Comparison of ENCODE assay signal across 15 mouse cellular contexts in genomic region chr12:31714070-31714469, GRCm38 (mm10). TPM values are rescaled to one million over a fixed set of nuclear protein-coding genes. Genes with fewer than 3 reads are reported as not detected.
DNase-seq lines count a peak whose midpoint lies in the region; ATAC-seq and TF ChIP-seq lines count a peak whose summit lies in the region.
"Had no signal": no experiment of that assay in that cellular context is flagged by ENCODE, and none has a peak within 500 bp of the region (broad histone marks: within the 10 kb centered on the region; RNA-seq: fewer than 3 reads in every experiment).

No protein-coding gene starts in this region.

- H3K27me3 ChIP-seq in forebrain, postnatal 0 days (ENCODE audit: insufficient read depth, low read length), result no peaks in the 10 kb centered on the region
- H3K27me3 ChIP-seq in forebrain, embryonic 13.5 days, result no peaks in the 10 kb centered on the region
- H3K27me3 ChIP-seq in hindbrain, embryonic 13.5 days, result no peaks in the 10 kb centered on the region
- no peaks in the 10 kb centered on the region for H3K27me3 ChIP-seq in midbrain, postnatal 0 days (ENCODE audit: insufficient read depth, low read length)

- ATAC-seq in forebrain, postnatal 0 days, result no peak
- no peak for ATAC-seq in forebrain, embryonic 13.5 days
- peak; percentile 44; the same call in 1 of the 2 replicates for ATAC-seq in hindbrain, embryonic 13.5 days (ENCODE audit: low FRiP score)
- ATAC-seq in midbrain, postnatal 0 days (ENCODE audit: low FRiP score), result no peak
- no peak for ATAC-seq in granulocyte monocyte progenitor cell, adult 5-6 weeks (replicated peaks; ENCODE audit: poor library complexity, severe bottlenecking)
- ATAC-seq: intestine, embryonic 16.5 days; liver, postnatal 0 days had no signal

- 0 out of 2 replicates have a peak overlapping the region, but pooled peaks have one; percentile 74 for H3K27ac ChIP-seq in forebrain, postnatal 0 days (ENCODE audit: low read depth, low read length)
- H3K27ac ChIP-seq in forebrain, embryonic 13.5 days, result no peak overlapping the region
- peak overlapping the region; percentile 99 for H3K27ac ChIP-seq in layer of hippocampus, adult 2 months
- H3K27ac ChIP-seq in hindbrain, embryonic 13.5 days, result peak overlapping the region; percentile 84
- H3K27ac ChIP-seq in midbrain, postnatal 0 days (ENCODE audit: low read depth, low read length), result peak overlapping the region; percentile 86

- no peaks in the 10 kb centered on the region for H3K4me1 ChIP-seq in forebrain, postnatal 0 days (ENCODE audit: insufficient read depth)
- H3K4me1 ChIP-seq in forebrain, embryonic 13.5 days, result peaks cover 5% of the 10 kb centered on the region; the same call in 1 of the 2 replicates
- peaks cover 12% of the 10 kb centered on the region for H3K4me1 ChIP-seq in hindbrain, embryonic 13.5 days (replicated peaks)
- H3K4me1 ChIP-seq in midbrain, postnatal 0 days (ENCODE audit: insufficient read depth, low read length), result no peaks in the 10 kb centered on the region

- no peaks in the 10 kb centered on the region for H3K9me3 ChIP-seq in forebrain, postnatal 0 days (ENCODE audit: low read length)
- no peaks in the 10 kb centered on the region for H3K9me3 ChIP-seq in forebrain, embryonic 13.5 days (replicated peaks)
- H3K9me3 ChIP-seq in hindbrain, embryonic 13.5 days, result no peaks in the 10 kb centered on the region
- no peaks in the 10 kb centered on the region for H3K9me3 ChIP-seq in midbrain, postnatal 0 days (ENCODE audit: low read length)
- H3K9me3 ChIP-seq: G1E had no signal

- peak overlapping the region; percentile 47 for H3K4me2 ChIP-seq in forebrain, postnatal 0 days (ENCODE audit: low read depth)
- H3K4me2 ChIP-seq in forebrain, embryonic 13.5 days, result no peak overlapping the region
- H3K4me2 ChIP-seq in hindbrain, embryonic 13.5 days, result peak overlapping the region; percentile 47
- H3K4me2 ChIP-seq in midbrain, postnatal 0 days (ENCODE audit: low read depth, low read length, poor library complexity, severe bottlenecking), result peak overlapping the region; percentile 49

- DNase-seq in forebrain, postnatal 0 days, result no peak
- no peak for DNase-seq in layer of hippocampus, adult 2 months (ENCODE audit: low spot score in 2 of 2)
- no peak for DNase-seq in layer of hippocampus, adult 8-10 months (ENCODE audit: low spot score in 2 of 2)
- no peak for DNase-seq in midbrain, postnatal 0 days (ENCODE audit: low spot score)
- no peak for DNase-seq in left cerebral cortex, postnatal 4 days
- DNase-seq: kidney, postnatal 14 days; liver, postnatal 0 days; lung, postnatal 4 days; thymus, adult 18-20 months had no signal

- TF ChIP-seq CTCF in forebrain, postnatal 0 days (IDR thresholded peaks at IDR 0.05; ENCODE audit: low read depth), result no peak
- no peak for TF ChIP-seq CTCF in layer of hippocampus, adult 2 months (conservative IDR thresholded peaks at IDR 0.05)
- no peak for TF ChIP-seq CTCF in midbrain, postnatal 0 days (IDR thresholded peaks at IDR 0.05)

- intact Hi-C loops in left cerebral cortex, postnatal 4 days (cut with DNase I), result loop anchor here (10.0 kb wide), 1 partner anchor 209 kb away; no protein-coding TSS in a partner anchor

- H3K36me3 ChIP-seq in forebrain, postnatal 0 days (ENCODE audit: insufficient read depth), result no peaks in the 10 kb centered on the region
- no peaks in the 10 kb centered on the region for H3K36me3 ChIP-seq in forebrain, embryonic 13.5 days (ENCODE audit: poor library complexity, severe bottlenecking)
- 0 out of 2 replicates have a peak, but pooled peaks cover 2% of the 10 kb centered on the region for H3K36me3 ChIP-seq in hindbrain, embryonic 13.5 days
- H3K36me3 ChIP-seq in midbrain, postnatal 0 days (ENCODE audit: insufficient read depth, low read length), result no peaks in the 10 kb centered on the region

- WGBS in forebrain, postnatal 0 days, result 76% methylated on average over 3 of the region's 3 CpGs
- 86% methylated on average over 3 of the region's 3 CpGs for WGBS in forebrain, embryonic 13.5 days
- 66% methylated on average over 3 of the region's 3 CpGs for WGBS in hindbrain, embryonic 13.5 days
- WGBS in midbrain, postnatal 0 days, result 74% methylated on average over 3 of the region's 3 CpGs

- H3K4me3 ChIP-seq in forebrain, postnatal 0 days (ENCODE audit: low read depth, low read length), result peak overlapping the region; percentile 43
- H3K4me3 ChIP-seq in forebrain, embryonic 13.5 days, result no peak overlapping the region
- H3K4me3 ChIP-seq in layer of hippocampus, adult 2 months, result peak overlapping the region; percentile 57
- H3K4me3 ChIP-seq in hindbrain, embryonic 13.5 days, result peak overlapping the region; percentile 46
- peak overlapping the region; percentile 52 for H3K4me3 ChIP-seq in midbrain, postnatal 0 days (ENCODE audit: low read depth, low read length)

- H3K9ac ChIP-seq in forebrain, postnatal 0 days, result peak overlapping the region; percentile 52
- no peak overlapping the region for H3K9ac ChIP-seq in forebrain, embryonic 13.5 days
- no peak overlapping the region for H3K9ac ChIP-seq in hindbrain, embryonic 13.5 days
- H3K9ac ChIP-seq in midbrain, postnatal 0 days (replicated peaks; ENCODE audit: low read length, poor library complexity, severe bottlenecking), result peak overlapping the region; percentile 70
- H3K9ac ChIP-seq: liver, postnatal 0 days had no signal

RNA-seq across cellular contexts. Expression of gene Gpr22, which starts 0.3 kb away (rescaled TPM):
- total RNA-seq in forebrain, postnatal 0 days (2014; rRNA removed), result 16.6 and 17.2 TPM in 2 replicates
- polyA plus RNA-seq in forebrain, postnatal 0 days (2015; fragmentation: Nextera tagmentation; extraction: Ambion mirVana), result 12.3 and 13.3 TPM in 2 replicates
- 6.6 and 8.7 TPM in 2 replicates for polyA plus RNA-seq in forebrain, embryonic 13.5 days (2015; fragmentation: Nextera tagmentation; extraction: Ambion mirVana)
- total RNA-seq in layer of hippocampus, adult 2 months (2021), result 10 to 100 TPM; 81.4 to 87.3 TPM
- 10 to 100 TPM; 70.4 to 84.7 (median 75.1) TPM for total RNA-seq in layer of hippocampus, adult 8-10 months (2022)
- 16.7 and 17.0 TPM in 2 replicates for polyA plus RNA-seq in hindbrain, embryonic 13.5 days (2015; fragmentation: Nextera tagmentation; extraction: Ambion mirVana)
- 21.2 and 22.6 TPM in 2 replicates for total RNA-seq in midbrain, postnatal 0 days (2014; rRNA removed)
- 17.5 and 19.0 TPM in 2 replicates for polyA plus RNA-seq in midbrain, postnatal 0 days (2015; fragmentation: Nextera tagmentation; extraction: Ambion mirVana)
- total RNA-seq in granulocyte monocyte progenitor cell, adult 5-6 weeks (2014; fragmentation: Nextera tagmentation), result not detected in 2 replicates
- under 0.01 TPM in 1 of 2 replicates, not detected in the other for total RNA-seq in granulocyte monocyte progenitor cell, adult 5-6 weeks (2017)
- 10 to 100 TPM; 21.7 to 25.4 TPM for total RNA-seq in left cerebral cortex, postnatal 4 days (2021)
- total RNA-seq: gastrocnemius, postnatal 4 days had no signal
- polyA plus RNA-seq: G1E had no signal

RNA-seq across cellular contexts. Expression of gene Cog5, which starts 59.4 kb away (rescaled TPM):
- 41.4 and 47.7 TPM in 2 replicates for total RNA-seq in forebrain, postnatal 0 days (2014; rRNA removed)
- polyA plus RNA-seq in forebrain, postnatal 0 days (2015; fragmentation: Nextera tagmentation; extraction: Ambion mirVana), result 12.8 and 17.3 TPM in 2 replicates
- 24.2 and 27.6 TPM in 2 replicates for polyA plus RNA-seq in forebrain, embryonic 13.5 days (2015; fragmentation: Nextera tagmentation; extraction: Ambion mirVana)
- 10 to 100 TPM; 59.6 to 63.8 TPM for total RNA-seq in layer of hippocampus, adult 2 months (2021)
- 10 to 100 TPM; 57.4 to 68.6 (median 67.5) TPM for total RNA-seq in layer of hippocampus, adult 8-10 months (2022)
- polyA plus RNA-seq in hindbrain, embryonic 13.5 days (2015; fragmentation: Nextera tagmentation; extraction: Ambion mirVana), result 32.2 and 34.7 TPM in 2 replicates
- 41.1 and 51.8 TPM in 2 replicates for total RNA-seq in midbrain, postnatal 0 days (2014; rRNA removed)
- 16.9 and 18.8 TPM in 2 replicates for polyA plus RNA-seq in midbrain, postnatal 0 days (2015; fragmentation: Nextera tagmentation; extraction: Ambion mirVana)
- 44.4 and 61.0 TPM in 2 replicates for total RNA-seq in granulocyte monocyte progenitor cell, adult 5-6 weeks (2014; fragmentation: Nextera tagmentation)
- 56.3 and 67.7 TPM in 2 replicates for total RNA-seq in granulocyte monocyte progenitor cell, adult 5-6 weeks (2017)
- total RNA-seq in left cerebral cortex, postnatal 4 days (2021), result 10 to 100 TPM; 41.3 to 44.3 TPM

RNA-seq across cellular contexts. Expression of gene Dus4l, which starts 59.4 kb away (rescaled TPM):
- total RNA-seq in forebrain, postnatal 0 days (2014; rRNA removed), result 4.5 and 4.9 TPM in 2 replicates
- 5.3 and 7.0 TPM in 2 replicates for polyA plus RNA-seq in forebrain, postnatal 0 days (2015; fragmentation: Nextera tagmentation; extraction: Ambion mirVana)
- 11.2 and 12.9 TPM in 2 replicates for polyA plus RNA-seq in forebrain, embryonic 13.5 days (2015; fragmentation: Nextera tagmentation; extraction: Ambion mirVana)
- total RNA-seq in layer of hippocampus, adult 2 months (2021), result 10 to 100 TPM; 12.6 to 13.2 TPM
- 10 to 100 TPM; 10.4 to 14.0 (median 11.0) TPM for total RNA-seq in layer of hippocampus, adult 8-10 months (2022)
- polyA plus RNA-seq in hindbrain, embryonic 13.5 days (2015; fragmentation: Nextera tagmentation; extraction: Ambion mirVana), result 6.6 and 6.9 TPM in 2 replicates
- 3.9 and 8.6 TPM in 2 replicates for total RNA-seq in midbrain, postnatal 0 days (2014; rRNA removed)
- 5.9 and 8.3 TPM in 2 replicates for polyA plus RNA-seq in midbrain, postnatal 0 days (2015; fragmentation: Nextera tagmentation; extraction: Ambion mirVana)
- total RNA-seq in granulocyte monocyte progenitor cell, adult 5-6 weeks (2014; fragmentation: Nextera tagmentation), result 9.8 and 17.8 TPM in 2 replicates
- total RNA-seq in granulocyte monocyte progenitor cell, adult 5-6 weeks (2017), result 10.9 and 30.4 TPM in 2 replicates
- total RNA-seq in left cerebral cortex, postnatal 4 days (2021), result 10 to 100 TPM; 10.3 to 13.3 TPM

Comparison
In these comparisons a context has a peak if more than half of its experiments do, and no peak if none do; other contexts are left out.
1. H3K9ac ChIP-seq: peak in forebrain, postnatal 0 days (single experiment) and midbrain, postnatal 0 days (single experiment); none in forebrain, embryonic 13.5 days (single experiment) and hindbrain, embryonic 13.5 days (single experiment).
2. RNA of gene Gpr22, which starts 0.3 kb away (total RNA-seq): 81.4 to 87.3 TPM in layer of hippocampus, adult 2 months, 70.4 to 84.7 TPM in layer of hippocampus, adult 8-10 months, 21.7 to 25.4 TPM in left cerebral cortex, postnatal 4 days, 21.2 to 22.6 TPM in midbrain, postnatal 0 days and 16.6 to 17.2 TPM in forebrain, postnatal 0 days; under 0.01 TPM in granulocyte monocyte progenitor cell, adult 5-6 weeks; every median in the first group is over 10 times any median in the second.